ENCODE assay signal across 9 mouse cellular contexts in the genomic region with DNA sequence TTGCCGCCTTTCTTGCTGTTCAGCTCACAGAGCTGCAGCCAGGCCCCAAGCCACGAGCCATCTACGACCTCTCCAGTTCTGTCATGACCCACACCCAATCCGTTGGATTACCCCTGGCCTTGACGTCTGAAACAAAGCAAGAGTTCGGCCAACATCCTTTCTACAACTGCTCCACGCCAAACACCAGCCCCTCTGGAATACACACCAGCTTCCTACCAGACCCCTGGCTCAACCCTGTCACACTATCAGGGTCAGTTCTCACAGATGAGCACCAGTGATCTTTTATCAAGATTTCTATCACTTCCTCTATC. TPM values are rescaled to one million over a fixed set of nuclear protein-coding genes. Genes with fewer than 3 reads are reported as not detected.
DNase-seq lines count a peak whose midpoint lies in the region; ATAC-seq and TF ChIP-seq lines count a peak whose summit lies in the region.
"Had no signal": no experiment of that assay in that cellular context is flagged by ENCODE, and none has a peak within 500 bp of the region (broad histone marks: within the 10 kb centered on the region; RNA-seq: fewer than 3 reads in every experiment).

No protein-coding gene starts in this region.

- no peak for ATAC-seq in neural tube, embryonic 13.5 days (ENCODE audit: low read depth)

- no peaks in the 10 kb centered on the region for H3K27me3 ChIP-seq in neural tube, embryonic 13.5 days

- no peak overlapping the region for H3K4me2 ChIP-seq in neural tube, embryonic 13.5 days

- no peak for TF ChIP-seq CTCF in layer of hippocampus, adult 2 months (conservative IDR thresholded peaks at IDR 0.05)

- peak; percentile 12 for DNase-seq in adrenal gland, postnatal 10 days
- no peak for DNase-seq in adrenal gland, postnatal 4 days (ENCODE audit: low spot score in 2 of 2)
- DNase-seq in layer of hippocampus, adult 2 months (ENCODE audit: low spot score in 2 of 2), result no peak
- DNase-seq in layer of hippocampus, adult 8-10 months (ENCODE audit: low spot score in 2 of 2), result no peak
- peak; percentile 45 to 69 for DNase-seq in kidney, postnatal 36 days
- no peak for DNase-seq in cerebellum, adult 11-12 months
- no peak for DNase-seq in spleen, postnatal 14 days (ENCODE audit: low spot score in 2 of 2)
- DNase-seq: right cerebral cortex, postnatal 4 days had no signal

- H3K27ac ChIP-seq in layer of hippocampus, adult 2 months, result peak overlapping the region; percentile 83
- H3K27ac ChIP-seq in neural tube, embryonic 13.5 days (replicated peaks), result peak overlapping the region; percentile 79

- H3K36me3 ChIP-seq in neural tube, embryonic 13.5 days, result peaks cover 45% of the 10 kb centered on the region

- H3K4me3 ChIP-seq in layer of hippocampus, adult 2 months, result no peak overlapping the region
- no peak overlapping the region for H3K4me3 ChIP-seq in neural tube, embryonic 13.5 days

- H3K4me1 ChIP-seq in neural tube, embryonic 13.5 days (replicated peaks), result peaks cover 70% of the 10 kb centered on the region

- 0 out of 2 replicates have a peak overlapping the region, but pooled peaks have one; percentile 0 for H3K9ac ChIP-seq in neural tube, embryonic 13.5 days

- 70% methylated on average over 7 of the region's 7 CpGs for WGBS in neural tube, embryonic 13.5 days

- no peaks in the 10 kb centered on the region for H3K9me3 ChIP-seq in neural tube, embryonic 13.5 days

RNA-seq across cellular contexts. Expression of a gene that starts 14.1 kb away (rescaled TPM):
- total RNA-seq in adrenal gland, postnatal 10 days (2021), result 10 to 100 TPM; 15.2 to 30.9 TPM
- total RNA-seq in adrenal gland, postnatal 4 days (2021), result 10 to 100 TPM; 32.8 to 50.6 TPM
- total RNA-seq in layer of hippocampus, adult 2 months (2021), result 100 to 1,000 TPM; 242 to 256 TPM
- 100 to 1,000 TPM; 201 to 235 (median 218) TPM for total RNA-seq in layer of hippocampus, adult 8-10 months (2022)
- 32.2 and 33.9 TPM in 2 replicates for polyA plus RNA-seq in neural tube, embryonic 13.5 days (2015; fragmentation: Nextera tagmentation; extraction: Ambion mirVana)

RNA-seq across cellular contexts. Expression of a gene that starts 40.3 kb away (rescaled TPM):
- total RNA-seq in adrenal gland, postnatal 10 days (2021), result 10 to 100 TPM; 18.6 to 25.2 TPM
- 10 to 100 TPM; 28.3 to 29.0 TPM for total RNA-seq in adrenal gland, postnatal 4 days (2021)
- total RNA-seq in layer of hippocampus, adult 2 months (2021), result 10 to 100 TPM; 49.0 to 50.2 TPM
- 10 to 100 TPM; 41.2 to 53.1 (median 47.5) TPM for total RNA-seq in layer of hippocampus, adult 8-10 months (2022)
- 9.2 and 9.8 TPM in 2 replicates for polyA plus RNA-seq in neural tube, embryonic 13.5 days (2015; fragmentation: Nextera tagmentation; extraction: Ambion mirVana)

Comparison
In these comparisons a context has a peak if more than half of its experiments do, and no peak if none do; other contexts are left out.
1. DNase-seq: peak in adrenal gland, postnatal 10 days (single experiment) and kidney, postnatal 36 days (2 of 2); none in adrenal gland, postnatal 4 days (0 of 2), layer of hippocampus, adult 2 months (0 of 2), layer of hippocampus, adult 8-10 months (0 of 2), cerebellum, adult 11-12 months (single experiment) and spleen, postnatal 14 days (0 of 2).